Mouse (Mus musculus): ENCODE results near the gene Phldb1. TPM values are rescaled to one million over a fixed set of nuclear protein-coding genes. Genes with fewer than 3 reads are reported as not detected.
"Not testable (repeated sequence)": the region's sequence is repeated elsewhere in the genome, so short reads cannot be mapped to it uniquely, and the experiment has no call there.

The Phldb1 gene
- polyA plus RNA-seq, 1 experiment from 2014 or later: 24.4 TPM

- Histone ChIP-seq H3K4me2 (no peak overlapping the region), H3K27ac (replicated peaks) (no peak overlapping the region), H3K9ac (no peak overlapping the region), H3K27me3 (replicated peaks) (no peaks in the 10 kb centered on the region), H3K4me3 (no peak overlapping the region), H3K4me1 (peaks cover 9% of the 10 kb centered on the region; the same call in 1 of the 2 replicates), H3K36me3 (no peaks in the 10 kb centered on the region), H3K9me3 (no peaks in the 10 kb centered on the region)
- no peak for ATAC-seq (ENCODE audit: extremely low read depth, insufficient number of reproducible peaks, low FRiP score, low TSS enrichment)
- WGBS: 91% methylated on average over 8 of the region's 8 CpGs
These were observed 88.0 kb downstream of the Phldb1 start for GRCm38 (mm10) chr9:44647026-44647425.

DNA sequence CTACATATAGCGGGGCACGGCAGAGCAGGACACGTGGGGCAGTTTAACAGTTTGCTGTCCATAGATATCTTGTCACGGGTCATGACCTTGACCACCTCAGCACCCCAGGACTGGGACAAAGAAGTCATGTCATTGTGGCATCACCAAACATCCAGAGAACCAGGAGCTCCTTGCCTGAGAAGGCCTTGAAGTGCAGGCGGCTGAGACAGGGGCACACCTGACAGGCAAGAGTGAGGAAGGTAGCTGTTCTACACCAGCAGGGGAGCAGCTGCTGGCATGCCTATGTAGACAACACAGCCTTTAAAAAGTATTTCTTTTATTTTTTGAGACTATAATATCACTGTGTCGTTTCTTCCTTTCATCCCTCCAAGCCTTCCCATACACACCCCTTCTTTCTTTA, 88.6 kb downstream of the Phldb1 start:
- no peak overlapping the region for H3K4me2 ChIP-seq
- no peak overlapping the region for H3K4me3 ChIP-seq
- no peaks in the 10 kb centered on the region for H3K36me3 ChIP-seq
- WGBS: 71% methylated on average over 6 of the region's 6 CpGs
- H3K4me1 ChIP-seq: peaks cover 9% of the 10 kb centered on the region; the same call in 1 of the 2 replicates
- H3K9ac ChIP-seq: no peak overlapping the region; the same call in 1 of the 2 replicates
- no peak overlapping the region for H3K27ac ChIP-seq (replicated peaks)
- ATAC-seq (ENCODE audit: extremely low read depth, insufficient number of reproducible peaks, low FRiP score, low TSS enrichment): no peak
- no peaks in the 10 kb centered on the region for H3K27me3 ChIP-seq (replicated peaks)
- H3K9me3 ChIP-seq: no peaks in the 10 kb centered on the region

GRCm38 (mm10) chr9:44645924-44646323, 89.1 kb downstream of the Phldb1 start:
- H3K9ac ChIP-seq: peak overlapping the region; percentile 28; the same call in 1 of the 2 replicates
- H3K4me3 ChIP-seq: no peak overlapping the region
- H3K9me3 ChIP-seq: no peaks in the 10 kb centered on the region
- H3K4me2 ChIP-seq: no peak overlapping the region
- H3K36me3 ChIP-seq: peaks cover 3% of the 10 kb centered on the region
- peaks cover 9% of the 10 kb centered on the region; the same call in 1 of the 2 replicates for H3K4me1 ChIP-seq
- ATAC-seq (ENCODE audit: extremely low read depth, insufficient number of reproducible peaks, low FRiP score, low TSS enrichment): no peak
- WGBS: 47% methylated on average over 15 of the region's 15 CpGs
- H3K27me3 ChIP-seq (replicated peaks): no peaks in the 10 kb centered on the region
- H3K27ac ChIP-seq (replicated peaks): no peak overlapping the region

DNA sequence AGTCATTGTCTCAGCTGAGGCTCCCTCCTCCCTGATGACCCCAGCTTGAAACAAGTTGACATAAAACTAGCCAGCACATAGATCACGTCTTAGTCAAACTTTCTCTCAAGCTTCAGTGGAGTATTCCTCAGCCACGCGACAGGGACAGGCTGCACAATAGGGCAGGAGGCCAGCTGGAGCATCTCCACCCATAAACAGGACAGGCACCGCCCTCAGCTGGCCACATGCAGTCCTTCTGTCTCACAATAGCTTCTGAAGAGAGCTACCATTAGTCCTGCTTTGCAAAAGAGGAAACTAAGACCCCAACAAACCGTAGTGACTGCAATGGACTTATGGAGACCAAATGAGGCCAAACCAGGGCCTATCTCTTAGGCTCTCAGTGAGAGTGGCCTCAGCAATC, 89.5 kb downstream of the Phldb1 start:
- Histone ChIP-seq H3K36me3 (peaks cover 7% of the 10 kb centered on the region), H3K9ac (0 out of 2 replicates have a peak overlapping the region, but pooled peaks have one; percentile 28), H3K4me1 (peaks cover 9% of the 10 kb centered on the region; the same call in 1 of the 2 replicates), H3K9me3 (no peaks in the 10 kb centered on the region), H3K27me3 (replicated peaks) (no peaks in the 10 kb centered on the region), H3K4me3 (no peak overlapping the region), H3K4me2 (no peak overlapping the region), H3K27ac (replicated peaks) (no peak overlapping the region)
- 72% methylated on average over 5 of the region's 5 CpGs for WGBS
- ATAC-seq (ENCODE audit: extremely low read depth, insufficient number of reproducible peaks, low FRiP score, low TSS enrichment): no peak

DNA sequence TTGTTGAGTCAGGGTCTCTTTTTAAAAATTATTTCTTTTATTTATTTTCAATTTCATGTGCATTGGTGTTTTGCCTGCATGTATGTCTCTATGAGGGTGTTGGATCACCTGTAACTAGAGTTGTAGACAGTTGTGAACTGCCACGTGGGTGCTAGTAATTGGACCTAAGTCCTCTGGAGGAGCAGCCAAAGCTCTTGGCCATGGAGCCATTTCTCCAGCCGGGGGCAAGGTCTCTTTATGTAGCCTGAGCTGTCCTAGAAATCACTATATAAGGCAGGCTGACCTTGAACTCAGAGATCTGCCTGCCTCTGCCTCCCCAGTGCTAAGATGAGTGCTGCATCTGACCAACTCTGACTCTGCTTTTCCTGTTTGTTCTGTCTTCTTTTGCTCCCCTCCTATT, 90.8 kb downstream of the Phldb1 start:
- H3K4me2 ChIP-seq: no peak overlapping the region
- peaks cover 20% of the 10 kb centered on the region for H3K36me3 ChIP-seq
- no peak overlapping the region for H3K27ac ChIP-seq (replicated peaks)
- no peak overlapping the region for H3K9ac ChIP-seq
- no peaks in the 10 kb centered on the region for H3K27me3 ChIP-seq (replicated peaks)
- no peak overlapping the region for H3K4me3 ChIP-seq
- no peaks in the 10 kb centered on the region for H3K9me3 ChIP-seq
- ATAC-seq (ENCODE audit: extremely low read depth, insufficient number of reproducible peaks, low FRiP score, low TSS enrichment): no peak
- H3K4me1 ChIP-seq: peaks cover 9% of the 10 kb centered on the region; the same call in 1 of the 2 replicates
- WGBS: 78% methylated on average over 2 of the region's 2 CpGs

DNA sequence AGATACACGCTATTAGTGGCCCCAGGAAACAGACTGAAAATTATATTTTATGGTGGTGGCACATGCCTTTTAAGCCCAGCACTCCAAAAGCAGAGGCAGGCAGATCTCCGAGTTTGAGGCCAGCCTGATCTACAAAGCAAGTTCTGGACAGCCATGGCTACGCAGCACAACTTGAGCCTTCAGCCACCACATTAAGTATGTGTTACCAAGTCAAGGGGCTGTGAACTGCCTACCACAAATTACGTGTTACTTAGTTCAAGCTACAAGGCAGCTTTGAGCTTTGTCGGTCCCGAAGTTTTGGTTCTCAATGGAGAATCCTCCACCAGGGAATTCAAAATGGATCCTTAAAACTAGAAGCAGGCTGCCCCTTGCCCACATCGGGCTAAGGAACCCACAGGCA, 91.9 kb downstream of the Phldb1 start:
- H3K4me2 ChIP-seq: no peak overlapping the region
- no peaks in the 10 kb centered on the region for H3K9me3 ChIP-seq
- no peak overlapping the region for H3K27ac ChIP-seq (replicated peaks)
- no peak overlapping the region for H3K4me3 ChIP-seq
- WGBS: 94% methylated on average over 7 of the region's 7 CpGs
- H3K4me1 ChIP-seq: peaks cover 9% of the 10 kb centered on the region; the same call in 1 of the 2 replicates
- no peak for ATAC-seq (ENCODE audit: extremely low read depth, insufficient number of reproducible peaks, low FRiP score, low TSS enrichment)
- no peaks in the 10 kb centered on the region for H3K27me3 ChIP-seq (replicated peaks)
- H3K9ac ChIP-seq: no peak overlapping the region
- H3K36me3 ChIP-seq: peaks cover 31% of the 10 kb centered on the region

DNA sequence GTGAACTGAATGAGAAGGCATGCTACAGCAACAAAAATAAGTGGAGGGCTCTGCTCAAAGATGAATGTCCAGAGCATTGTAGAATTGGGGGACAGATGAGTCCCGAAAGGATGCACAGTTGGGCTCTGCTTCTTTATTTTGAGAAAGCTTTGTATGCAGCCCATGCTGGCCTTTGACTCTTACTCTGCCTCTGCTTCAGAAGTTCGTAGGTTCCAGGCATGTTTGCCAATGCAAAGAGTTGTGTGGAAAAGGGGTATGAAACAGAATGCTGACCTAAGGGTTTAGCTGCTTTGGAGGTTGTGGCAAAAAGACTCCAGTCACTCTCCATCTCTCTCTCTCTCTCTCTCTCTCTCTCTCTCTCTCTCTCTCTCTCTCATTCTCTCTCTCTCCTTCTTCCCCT, 93.4 kb downstream of the Phldb1 start:
- no peak overlapping the region for H3K9ac ChIP-seq
- H3K27ac ChIP-seq (replicated peaks): no peak overlapping the region
- H3K4me3 ChIP-seq: no peak overlapping the region
- H3K4me1 ChIP-seq: peaks cover 13% of the 10 kb centered on the region; the same call in 1 of the 2 replicates
- H3K4me2 ChIP-seq: no peak overlapping the region
- H3K27me3 ChIP-seq (replicated peaks): no peaks in the 10 kb centered on the region
- 92% methylated on average over 2 of the region's 2 CpGs for WGBS
- no peaks in the 10 kb centered on the region for H3K9me3 ChIP-seq
- no peak for ATAC-seq (ENCODE audit: extremely low read depth, insufficient number of reproducible peaks, low FRiP score, low TSS enrichment)
- peaks cover 45% of the 10 kb centered on the region for H3K36me3 ChIP-seq

GRCm38 (mm10) chr9:44640646-44641357, 94.2 kb downstream of the Phldb1 start:
- H3K27me3 ChIP-seq (replicated peaks): no peaks in the 10 kb centered on the region
- no peak overlapping the region for H3K4me2 ChIP-seq
- H3K27ac ChIP-seq (replicated peaks): no peak overlapping the region
- no peak for ATAC-seq (ENCODE audit: extremely low read depth, insufficient number of reproducible peaks, low FRiP score, low TSS enrichment)
- no peak overlapping the region for H3K4me3 ChIP-seq
- peaks cover 54% of the 10 kb centered on the region for H3K36me3 ChIP-seq
- 87% methylated on average over 3 of the region's 3 CpGs for WGBS
- H3K9me3 ChIP-seq: no peaks in the 10 kb centered on the region
- peaks cover 9% of the 10 kb centered on the region; the same call in 1 of the 2 replicates for H3K4me1 ChIP-seq
- no peak overlapping the region for H3K9ac ChIP-seq

DNA sequence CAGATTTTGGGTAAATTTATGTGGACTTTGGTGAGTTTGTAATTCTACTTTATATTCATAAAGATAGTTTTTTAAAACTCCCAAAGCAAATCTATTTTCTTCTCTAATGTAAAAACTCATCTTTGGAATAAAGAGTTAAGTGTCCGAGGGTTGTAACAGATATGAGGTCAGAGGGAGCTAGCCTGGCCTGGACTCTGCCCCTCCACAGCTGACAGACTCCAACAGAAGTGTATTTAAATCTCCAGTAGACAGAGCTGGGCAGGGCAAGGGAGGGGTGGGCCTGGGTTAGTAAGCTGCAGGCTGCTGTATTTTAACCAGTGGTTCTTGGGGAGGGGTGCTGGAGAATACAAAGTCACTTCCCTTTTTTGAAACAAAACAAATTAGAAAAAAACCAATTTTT, 95.0 kb downstream of the Phldb1 start:
- H3K27me3 ChIP-seq (replicated peaks); H3K27ac ChIP-seq (replicated peaks); ATAC-seq (ENCODE audit: extremely low read depth, insufficient number of reproducible peaks, low FRiP score, low TSS enrichment); H3K9me3 ChIP-seq; H3K9ac ChIP-seq; H3K4me2 ChIP-seq; H3K4me3 ChIP-seq; H3K4me1 ChIP-seq: not testable (repeated sequence)
- peaks cover 61% of the 10 kb centered on the region for H3K36me3 ChIP-seq
- 78% methylated on average over 1 of the region's 1 CpGs for WGBS

DNA sequence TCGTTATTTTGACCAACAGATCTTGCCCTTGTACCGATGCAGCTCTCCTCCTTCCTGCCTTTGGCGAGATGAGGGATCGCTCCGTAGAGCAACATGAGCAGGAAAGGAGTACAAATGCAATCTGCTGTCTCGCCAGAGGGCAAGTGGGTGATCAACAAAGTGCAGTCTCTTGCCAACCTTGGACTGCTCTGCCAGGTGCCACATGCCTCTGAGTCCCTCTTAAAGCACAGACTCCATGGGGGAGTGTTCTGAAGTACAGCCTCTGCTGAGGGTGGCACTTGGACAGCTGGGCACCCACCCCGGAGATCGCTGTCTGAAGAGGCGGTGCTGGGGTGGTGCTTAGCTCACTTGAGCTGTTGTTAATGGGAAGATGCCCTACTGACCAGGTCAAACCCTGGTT, 96.3 kb downstream of the Phldb1 start:
- not testable (repeated sequence) for H3K9me3 ChIP-seq; H3K4me2 ChIP-seq; H3K9ac ChIP-seq; H3K27ac ChIP-seq (replicated peaks); H3K4me1 ChIP-seq; ATAC-seq (ENCODE audit: extremely low read depth, insufficient number of reproducible peaks, low FRiP score, low TSS enrichment); H3K27me3 ChIP-seq (replicated peaks); H3K4me3 ChIP-seq
- WGBS: 94% methylated on average over 9 of the region's 9 CpGs
- peaks cover 74% of the 10 kb centered on the region for H3K36me3 ChIP-seq

- H3K27me3 ChIP-seq (replicated peaks): no peaks in the 10 kb centered on the region
- ATAC-seq (ENCODE audit: extremely low read depth, insufficient number of reproducible peaks, low FRiP score, low TSS enrichment): no peak
- no peaks in the 10 kb centered on the region for H3K9me3 ChIP-seq
- H3K4me3 ChIP-seq: no peak overlapping the region
- no peak overlapping the region for H3K27ac ChIP-seq (replicated peaks)
- H3K36me3 ChIP-seq: peaks cover 85% of the 10 kb centered on the region
- H3K9ac ChIP-seq: no peak overlapping the region
- no peak overlapping the region for H3K4me2 ChIP-seq
- H3K4me1 ChIP-seq: 0 out of 2 replicates have a peak, but pooled peaks cover 4% of the 10 kb centered on the region
- 66% methylated on average over 15 of the region's 15 CpGs for WGBS
These were observed 97.3 kb downstream of the Phldb1 start for GRCm38 (mm10) chr9:44637551-44638169.
